Mouse (Mus musculus) thymus, postnatal 25 days (tissue): Measurements from ENCODE around the gene Tcirg1.

ENCODE experiments used
- DNase-seq: peaks from one replicate; pipeline ENCODE4 v3.0.0; 2022

Gene Tcirg1

GRCm38 (mm10) chr19:3906795-3907786 is at the start of gene Tcirg1:
Gene Tcirg1, minus strand, starts transcription at chr19:3907133.
- DNase-seq: peak; percentile 79

GRCm38 (mm10) chr19:3955804-3956203 is 48.9 kb upstream of the Tcirg1 start:
- no peak for DNase-seq

DNA sequence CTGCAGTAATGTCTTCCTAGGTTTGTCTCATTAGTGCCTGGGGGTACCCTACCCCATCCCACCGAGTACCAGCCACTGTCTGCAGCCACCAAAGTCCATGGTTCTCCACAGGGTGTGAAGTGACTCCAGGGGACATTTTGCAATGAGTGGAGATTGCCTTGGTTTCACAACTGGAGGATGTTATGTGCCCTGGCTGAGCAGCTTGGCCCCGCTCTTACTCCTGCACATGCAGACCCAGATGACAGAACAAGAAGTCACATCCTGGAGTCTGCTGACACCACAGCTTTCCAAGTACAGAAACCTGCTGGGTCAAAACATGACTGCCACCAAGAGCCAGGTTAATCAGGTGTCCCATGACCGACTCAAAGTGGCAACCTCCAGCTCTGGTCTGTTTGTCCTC is 48.1 kb upstream of the Tcirg1 start:
- DNase-seq: no peak

DNA sequence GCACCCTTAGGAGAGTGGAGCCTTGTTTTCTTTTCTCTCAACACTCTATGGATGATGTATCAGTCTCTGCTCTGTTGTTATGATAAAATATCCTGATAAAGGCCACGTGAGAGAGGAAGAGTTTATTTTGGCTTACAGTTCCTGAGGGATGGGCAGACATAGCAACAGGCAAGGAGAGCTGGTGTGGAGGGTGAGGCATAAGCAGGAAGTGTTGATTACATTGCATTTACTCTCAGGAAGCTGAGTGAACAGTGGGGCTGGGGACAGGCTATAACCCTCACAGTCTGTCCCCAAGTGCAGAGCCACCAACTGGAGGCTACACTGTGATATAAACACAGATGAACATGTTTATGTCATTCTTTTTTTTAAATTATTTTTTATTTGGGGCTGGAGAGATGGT is 45.2 kb upstream of the Tcirg1 start:
- no peak for DNase-seq

DNA sequence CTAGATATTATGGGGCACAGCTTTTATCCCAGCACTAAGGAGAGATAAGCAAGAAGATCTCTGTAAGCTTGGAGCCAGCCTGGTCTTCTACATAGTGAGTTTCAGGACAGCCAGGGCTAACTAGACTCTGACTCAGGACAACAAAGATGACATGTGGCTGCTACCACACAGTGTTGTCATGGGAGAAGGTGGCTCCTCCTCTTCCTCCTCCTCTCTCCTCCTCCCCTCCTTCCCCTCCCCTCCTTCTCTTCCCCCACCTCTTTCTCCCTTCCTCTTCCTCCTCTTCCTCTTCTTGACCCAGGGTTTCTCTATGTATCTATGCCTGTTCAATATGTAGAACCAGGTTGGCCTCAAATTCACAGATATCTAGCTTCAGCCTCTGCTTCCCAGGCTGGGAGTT is 44.5 kb upstream of the Tcirg1 start:
- no peak for DNase-seq

- DNase-seq: no peak
Observed at GRCm38 (mm10) chr19:3950331-3950730, 43.4 kb upstream of the Tcirg1 start.

- no peak for DNase-seq
Observed at GRCm38 (mm10) chr19:3948546-3948945, 41.6 kb upstream of the Tcirg1 start.

- no peak for DNase-seq
Observed at GRCm38 (mm10) chr19:3947813-3948212, 40.9 kb upstream of the Tcirg1 start.

- DNase-seq: peak; percentile 79
Observed at GRCm38 (mm10) chr19:3946715-3947114, 39.8 kb upstream of the Tcirg1 start.

DNA sequence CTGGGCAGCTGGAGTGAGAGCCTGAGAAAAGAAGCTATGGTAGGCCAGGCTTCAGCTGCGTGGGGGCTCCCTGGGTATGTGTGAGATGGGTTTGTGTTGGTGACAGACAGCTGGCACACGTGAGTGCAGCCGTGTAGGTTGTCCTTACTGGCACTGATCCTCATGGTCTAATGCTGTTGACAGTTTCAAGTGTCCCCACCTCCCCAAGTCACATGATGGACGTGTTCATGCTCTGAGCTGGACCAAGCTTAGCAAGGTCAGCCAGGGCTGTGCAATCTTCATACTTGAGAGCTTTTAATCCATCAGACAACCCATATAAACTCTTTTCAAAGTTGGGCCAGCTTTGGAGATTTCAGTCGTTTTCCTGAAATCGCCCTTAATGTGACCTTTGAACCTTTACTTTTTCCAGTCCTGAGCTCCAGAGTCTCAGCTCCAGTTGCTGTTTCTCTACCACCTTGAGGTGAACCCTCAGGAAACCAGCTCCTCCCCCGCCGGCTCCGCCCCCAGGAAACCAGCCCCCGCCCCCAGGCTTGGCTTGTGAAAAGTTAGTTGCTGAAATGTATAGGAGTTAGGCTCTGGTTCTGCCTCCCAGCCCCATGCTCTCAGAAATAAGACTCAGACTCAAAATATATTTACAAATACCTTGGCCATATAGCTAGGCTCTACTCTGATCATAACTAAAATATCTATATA is 39.1 kb upstream of the Tcirg1 start:
- peak; percentile 78 for DNase-seq

DNA sequence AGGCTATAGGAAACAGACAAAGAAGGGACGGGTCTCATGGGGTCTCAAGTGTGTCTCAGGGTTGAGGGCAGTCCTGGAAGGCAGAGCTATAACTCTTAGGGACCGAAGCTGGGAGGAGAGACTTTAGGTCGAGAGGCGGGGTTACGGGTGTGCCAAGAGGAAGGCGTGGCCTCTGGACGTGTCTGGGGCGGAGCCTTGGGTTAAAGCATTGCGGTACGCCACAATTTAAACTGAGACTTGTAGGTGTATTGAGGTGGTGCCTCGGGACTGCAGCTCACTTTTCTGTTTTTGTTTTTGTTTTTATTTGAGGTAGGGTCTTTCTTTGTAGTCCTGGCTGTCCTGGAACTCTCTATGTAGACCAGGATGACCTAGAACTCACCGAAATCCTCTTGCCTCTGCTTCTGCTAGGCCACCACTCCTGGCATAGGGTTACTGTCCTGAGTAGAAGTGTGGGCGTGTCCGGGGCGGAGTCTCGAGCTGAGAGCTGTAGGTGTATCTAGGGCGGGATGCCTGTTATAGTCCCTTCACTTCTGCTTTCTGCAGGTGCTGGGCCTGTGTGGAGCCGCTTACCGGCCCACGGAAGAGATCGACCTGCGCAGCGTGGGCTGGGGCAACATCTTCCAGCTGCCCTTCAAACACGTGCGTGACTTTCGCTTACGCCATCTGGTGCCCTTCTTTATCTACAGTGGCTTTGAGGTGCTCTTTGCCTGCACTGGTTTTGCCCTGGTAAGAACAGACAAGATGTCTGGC is 36.2 kb upstream of the Tcirg1 start:
- DNase-seq: peak; percentile 64

- DNase-seq: no peak
Observed at GRCm38 (mm10) chr19:3942315-3942714, 35.4 kb upstream of the Tcirg1 start.

DNA sequence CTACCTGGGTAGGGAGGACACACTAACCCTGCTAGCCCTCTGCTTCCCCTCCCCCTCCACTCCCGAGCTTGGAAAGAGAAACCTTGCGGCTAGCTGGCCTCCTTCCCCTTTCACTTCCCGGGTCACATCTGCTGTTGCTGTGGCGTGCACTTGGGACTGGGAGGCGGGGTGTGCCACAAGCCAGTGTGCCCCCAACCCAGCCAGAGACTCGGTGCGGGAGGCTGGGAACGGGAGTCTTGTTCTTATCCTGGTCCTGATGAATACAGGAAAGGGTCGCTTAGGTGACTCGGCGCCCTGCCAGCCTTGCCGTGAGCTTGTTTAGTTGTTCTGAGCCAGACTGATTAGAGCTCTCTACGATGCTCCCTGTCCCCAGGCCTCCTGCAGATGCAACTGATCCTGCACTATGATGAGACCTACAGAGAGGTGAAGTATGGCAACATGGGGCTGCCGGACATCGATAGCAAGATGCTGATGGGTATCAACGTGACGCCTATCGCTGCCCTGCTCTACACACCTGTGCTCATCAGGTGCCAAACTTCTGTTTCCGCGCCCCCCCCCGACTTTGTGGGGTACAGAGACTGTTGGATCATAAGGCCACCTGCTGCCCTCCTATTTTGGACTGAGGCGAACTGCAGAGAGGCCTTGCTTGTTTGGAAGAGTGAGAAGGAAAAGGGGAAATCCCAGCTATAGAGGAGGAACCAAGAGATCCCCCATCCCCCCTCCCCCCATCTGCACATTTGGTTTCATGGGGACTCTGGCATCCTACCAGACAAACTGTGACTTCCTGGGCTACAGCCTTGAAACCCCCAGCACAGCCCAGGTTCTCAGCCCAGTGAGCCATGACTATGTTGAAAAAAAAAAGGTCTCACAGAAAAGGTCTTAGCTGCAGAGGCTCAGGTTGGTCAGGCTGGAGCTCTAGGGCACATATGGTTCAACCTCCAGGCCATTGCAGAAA is 29.2 kb upstream of the Tcirg1 start:
- DNase-seq: peak; percentile 64

- DNase-seq: peak; percentile 26
Observed at GRCm38 (mm10) chr19:3935032-3935895, 28.3 kb upstream of the Tcirg1 start, which contains the start of gene Unc93b1. Gene Unc93b1, plus strand, starts transcription at chr19:3935186.

DNA sequence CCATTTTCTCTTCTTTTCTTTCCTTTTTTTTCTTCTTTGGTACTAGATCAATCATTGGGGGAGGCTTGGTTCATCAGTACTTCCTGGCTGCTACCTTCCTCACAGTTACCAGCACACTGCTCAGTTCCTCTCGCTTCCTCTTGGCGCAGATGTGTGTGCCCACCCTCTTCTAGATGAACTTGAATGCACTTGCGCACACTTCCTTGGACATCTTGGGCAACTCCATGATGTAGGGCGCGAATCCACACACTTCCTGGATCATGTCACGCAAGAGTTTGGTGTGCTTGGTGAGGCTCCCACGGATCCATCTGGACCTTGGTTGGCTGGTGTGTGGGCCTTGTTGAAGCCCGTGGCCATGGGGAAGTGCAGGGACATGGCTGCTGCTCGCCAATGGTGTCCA is 24.8 kb upstream of the Tcirg1 start:
- DNase-seq: no peak

- DNase-seq: peak; percentile 61
Observed at GRCm38 (mm10) chr19:3930262-3931057, 23.5 kb upstream of the Tcirg1 start.

DNA sequence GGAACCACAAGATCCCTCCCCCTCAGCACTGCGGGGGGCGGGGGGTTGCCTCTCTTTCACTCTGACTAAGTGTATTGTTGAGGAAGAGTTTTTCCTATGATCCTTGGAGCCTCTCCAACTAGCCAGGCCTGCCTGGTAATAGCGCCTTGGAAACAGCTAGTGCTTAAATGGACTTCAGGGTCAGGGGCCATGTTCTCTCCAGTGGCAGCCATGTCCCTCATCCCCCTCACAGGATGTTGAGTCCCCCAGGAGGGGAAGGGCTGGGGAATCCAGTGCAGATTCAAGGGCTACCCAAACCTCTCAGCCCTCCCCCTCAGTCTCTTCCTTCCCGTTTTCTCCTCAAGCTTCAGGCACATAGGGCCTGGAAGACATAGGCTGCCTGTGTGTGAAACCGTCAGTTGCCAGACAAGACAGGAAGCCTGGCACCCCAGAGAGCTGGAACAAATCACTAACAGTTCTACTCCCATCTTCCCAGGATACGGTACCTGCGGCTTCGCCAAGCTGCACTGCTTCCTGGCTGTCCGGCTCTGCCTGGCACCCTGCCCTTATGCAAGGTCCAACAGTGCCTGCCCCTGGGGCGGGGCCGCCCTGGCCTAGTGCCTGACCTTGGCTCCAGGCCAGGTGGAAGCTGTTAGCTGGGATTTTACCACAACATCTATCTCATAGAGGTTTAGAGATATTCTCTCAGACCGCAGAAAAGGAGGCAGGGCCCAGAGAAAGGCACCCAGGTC is 22.4 kb upstream of the Tcirg1 start, which contains the start of gene Aldh3b1:
TSS of gene Aldh3b1 (minus strand) at position 598 of the 731 bp plus-strand sequence.
- no peak for DNase-seq

DNA sequence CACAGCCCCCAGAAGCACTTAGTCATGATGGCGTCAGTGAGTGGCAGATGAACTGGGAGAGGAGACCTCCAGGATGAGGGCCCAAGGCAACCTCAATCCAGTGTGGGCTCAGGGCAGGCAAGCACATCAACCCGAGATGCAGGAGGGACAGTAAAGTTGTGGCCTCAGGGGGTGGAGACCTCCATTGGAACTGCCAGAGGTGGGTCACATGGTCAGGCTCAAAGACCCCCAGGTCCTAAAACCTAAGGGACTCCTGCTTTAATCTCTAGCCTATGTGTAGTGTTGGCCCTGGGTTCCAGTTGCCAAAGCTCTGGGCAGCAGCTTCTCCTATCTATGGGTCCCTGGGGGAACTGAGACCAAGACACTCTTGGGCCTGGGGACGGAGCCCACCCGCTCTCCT is 21.8 kb upstream of the Tcirg1 start:
- DNase-seq: no peak

DNA sequence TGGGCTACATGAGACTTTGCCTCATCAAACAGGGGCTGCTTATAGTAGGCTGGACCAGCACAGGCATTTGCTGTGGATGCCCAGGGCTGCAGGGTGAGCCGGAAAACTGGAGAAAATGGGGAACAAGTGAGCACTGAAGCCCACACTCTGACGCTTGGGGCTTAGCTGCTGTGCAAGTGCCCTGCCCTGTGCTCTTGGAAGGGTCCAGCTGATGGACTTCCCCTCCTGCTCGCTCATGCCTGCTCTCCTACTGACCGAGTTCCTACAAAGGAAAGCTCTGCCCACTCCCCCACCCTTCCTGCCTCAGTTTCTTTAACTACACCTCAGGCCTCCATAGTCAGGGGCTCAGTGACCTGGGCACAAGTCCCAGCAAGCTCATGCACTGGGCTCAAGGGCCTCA is 21.1 kb upstream of the Tcirg1 start:
- no peak for DNase-seq
